Mouse (Mus musculus) ES-Bruce4 (cell line): ENCODE results near the gene Stra6l. TPM values are rescaled to one million over a fixed set of nuclear protein-coding genes. Genes with fewer than 3 reads are reported as not detected.

Experiments
- H3K27ac ChIP-seq: 2 replicates; pipeline ENCODE4 v1.5.1; 2012; ENCODE audit warnings: low read length, inconsistent platforms; ENCODE audit not compliant: insufficient read depth
- H3K27me3 ChIP-seq: 2 replicates; pipeline ENCODE4 v1.6.1; 2012; ENCODE audit warnings: mild to moderate bottlenecking, low read length, inconsistent platforms; ENCODE audit not compliant: control insufficient read depth, poor library complexity, insufficient read depth, severe bottlenecking
- H3K36me3 ChIP-seq: 2 replicates; pipeline ENCODE4 v1.6.1; 2012; ENCODE audit warnings: inconsistent platforms, mild to moderate bottlenecking, low read length, moderate library complexity; ENCODE audit not compliant: control insufficient read depth, poor library complexity, insufficient read depth, severe bottlenecking
- H3K4me1 ChIP-seq: one replicate; pipeline ENCODE4 v1.8.1; 2011; ENCODE audit warnings: low read length; ENCODE audit not compliant: control insufficient read depth, insufficient read depth
- H3K4me3 ChIP-seq: 2 replicates; pipeline ENCODE4 v1.5.1; 2011; ENCODE audit warnings: low read depth, mild to moderate bottlenecking, low read length
- H3K9ac ChIP-seq: 2 replicates; pipeline ENCODE4 v1.6.1; 2012; ENCODE audit warnings: low read depth, mild to moderate bottlenecking, inconsistent platforms; ENCODE audit not compliant: poor library complexity, severe bottlenecking
- H3K9me3 ChIP-seq: replicated peaks from 2 replicates; pipeline ENCODE4 v1.6.1; 2012; ENCODE audit warnings: mild to moderate bottlenecking, low read length, inconsistent platforms; ENCODE audit not compliant: control insufficient read depth, poor library complexity, insufficient read depth, severe bottlenecking
- CTCF ChIP-seq: IDR thresholded peaks from one replicate; pipeline ENCODE4 v1.8.1; 2011; ENCODE audit warnings: low read depth, low read length
- EP300 ChIP-seq: IDR thresholded peaks from 2 replicates; pipeline ENCODE4 v1.6.1; 2011; ENCODE audit warnings: low read depth, low read length; ENCODE audit not compliant: insufficient read depth
- POLR2A ChIP-seq: IDR thresholded peaks from one replicate; pipeline ENCODE4 v1.8.1; 2011; ENCODE audit warnings: low read length; ENCODE audit not compliant: insufficient read depth
- polyA plus RNA-seq: library from polyadenylated mRNA; stranded (reverse); fragments of >200 nt; gene quantifications from 2 replicates; pipeline ENCODE4 v1.2.4, GENCODE M21; 2011; ENCODE audit warnings: low read depth; ENCODE audit not compliant: missing spikeins, insufficient read depth, insufficient read length

The Stra6l gene
- 0.84 and 1.0 TPM in 2 replicates for polyA plus RNA-seq

GRCm38 (mm10) chr4:45848109-45848824, at the start of gene Stra6l:
TSS of gene Stra6l (plus strand) at chr4:45848664.
- Histone ChIP-seq H3K4me3 (no peak within 1 kb of the TSS), H3K27me3 (no peaks in the 10 kb centered on the region), H3K36me3 (no peaks in the 10 kb centered on the region), H3K4me1 (peaks cover 3% of the 10 kb centered on the region), H3K27ac (no peak within 1 kb of the TSS), H3K9ac (no peak within 1 kb of the TSS), H3K9me3 (no peaks in the 10 kb centered on the region)
- TF ChIP-seq EP300, result no peak
- TF ChIP-seq CTCF, result no peak
- TF ChIP-seq POLR2A, result no peak

- H3K27me3 ChIP-seq, result no peaks in the 10 kb centered on the region
- H3K27ac ChIP-seq, result peak within 1 kb of the TSS; percentile 24; the same call in 1 of the 2 replicates
Measured at GRCm38 (mm10) chr4:45798964-45799363, 49.5 kb upstream of the Stra6l start, which contains the start of gene Aldh1b1. TSS of gene Aldh1b1 (plus strand) at chr4:45799022.

GRCm38 (mm10) chr4:45799956-45800537, 48.4 kb upstream of the Stra6l start:
- Histone ChIP-seq H3K27me3 (no peaks in the 10 kb centered on the region), H3K4me1 (peaks cover 5% of the 10 kb centered on the region), H3K27ac (peak overlapping the region; percentile 24; the same call in 1 of the 2 replicates), H3K4me3 (no peak overlapping the region), H3K9ac (no peak overlapping the region), H3K36me3 (peaks cover 6% of the 10 kb centered on the region; the same call in 1 of the 2 replicates), H3K9me3 (no peaks in the 10 kb centered on the region)
- TF ChIP-seq POLR2A (no peak), CTCF (no peak), EP300 (no peak)

More at GRCm38 (mm10) chr4:45798964-45799363, 49.5 kb upstream of the Stra6l start, which contains the start of gene Aldh1b1:
- Histone ChIP-seq H3K9me3 (no peaks in the 10 kb centered on the region), H3K36me3 (peaks cover 4% of the 10 kb centered on the region; the same call in 1 of the 2 replicates), H3K4me1 (peaks cover 5% of the 10 kb centered on the region), H3K9ac (peak within 1 kb of the TSS; percentile 52), H3K4me3 (peak within 1 kb of the TSS; percentile 71)
- TF ChIP-seq POLR2A, result peak; percentile 1
- TF ChIP-seq CTCF, result no peak

GRCm38 (mm10) chr4:45802900-45803299, 45.6 kb upstream of the Stra6l start:
- H3K27ac ChIP-seq, result no peak overlapping the region
- no peaks in the 10 kb centered on the region for H3K27me3 ChIP-seq
- no peak overlapping the region for H3K9ac ChIP-seq
- H3K4me3 ChIP-seq, result no peak overlapping the region
- H3K36me3 ChIP-seq, result peaks cover 6% of the 10 kb centered on the region; the same call in 1 of the 2 replicates
- peaks cover 6% of the 10 kb centered on the region for H3K4me1 ChIP-seq
- TF ChIP-seq CTCF (no peak), EP300 (no peak), POLR2A (no peak)
- no peaks in the 10 kb centered on the region for H3K9me3 ChIP-seq

GRCm38 (mm10) chr4:45808034-45808433, 40.4 kb upstream of the Stra6l start:
- Histone ChIP-seq H3K9me3 (no peaks in the 10 kb centered on the region), H3K4me3 (no peak overlapping the region), H3K9ac (no peak overlapping the region), H3K4me1 (peaks cover 10% of the 10 kb centered on the region), H3K27ac (no peak overlapping the region), H3K27me3 (no peaks in the 10 kb centered on the region), H3K36me3 (peaks cover 6% of the 10 kb centered on the region; the same call in 1 of the 2 replicates)
- TF ChIP-seq EP300, result no peak
- TF ChIP-seq CTCF, result no peak
- no peak for TF ChIP-seq POLR2A

- Histone ChIP-seq H3K4me1 (peaks cover 16% of the 10 kb centered on the region), H3K9me3 (no peaks in the 10 kb centered on the region), H3K27me3 (no peaks in the 10 kb centered on the region), H3K9ac (no peak overlapping the region), H3K27ac (peak overlapping the region; percentile 76), H3K36me3 (no peaks in the 10 kb centered on the region), H3K4me3 (no peak overlapping the region)
- TF ChIP-seq EP300, result peak; percentile 86
- no peak for TF ChIP-seq CTCF
- TF ChIP-seq POLR2A, result no peak
Measured at GRCm38 (mm10) chr4:45811250-45811649, 37.2 kb upstream of the Stra6l start.
